Mouse (Mus musculus): ENCODE data around the gene Wfdc1.
A peak's percentile ranks its signal among the peaks of the same experiment; 100 is the strongest.

The Wfdc1 gene

DNA sequence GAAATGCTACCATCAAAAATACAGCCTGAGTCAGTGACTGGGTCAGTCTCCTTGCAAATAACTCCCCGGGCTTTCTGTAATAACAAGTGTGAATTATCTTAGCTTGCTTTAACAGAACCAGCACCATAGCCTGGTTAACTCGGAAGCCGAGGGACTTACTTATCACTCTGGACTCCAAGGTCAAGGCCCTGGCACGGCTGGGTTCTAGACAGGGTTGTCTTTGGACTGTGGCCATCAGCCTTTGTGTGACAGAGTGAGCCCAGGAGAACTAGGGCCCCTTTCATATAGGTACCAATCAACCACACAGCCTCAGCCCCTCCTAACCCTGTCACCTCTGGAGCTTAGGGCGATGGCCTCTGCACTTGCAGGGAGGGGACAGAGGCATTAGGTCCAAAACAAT lies 25.1 kb upstream of the Wfdc1 start:
- no peak for DNase-seq

DNA sequence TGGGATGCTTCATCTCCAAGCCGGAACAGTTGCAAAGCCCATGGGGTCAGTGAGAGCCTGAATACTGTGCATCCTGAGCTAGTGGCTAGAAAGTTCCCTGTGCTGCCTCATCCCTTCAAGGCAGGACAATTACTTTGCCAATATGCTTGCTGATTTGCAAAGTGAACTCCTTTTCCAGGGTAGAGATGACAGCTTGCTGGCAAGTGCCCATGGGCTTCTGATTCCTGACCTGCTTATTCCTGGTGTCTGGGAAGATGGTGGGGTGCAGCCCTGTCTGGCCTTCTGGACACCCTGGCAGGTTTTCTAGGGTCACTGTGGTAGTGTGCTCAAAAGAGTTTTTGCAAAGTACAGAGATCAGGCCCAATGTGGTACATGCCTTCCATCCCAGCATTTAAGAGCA lies 23.2 kb upstream of the Wfdc1 start:
- DNase-seq, result no peak

DNA sequence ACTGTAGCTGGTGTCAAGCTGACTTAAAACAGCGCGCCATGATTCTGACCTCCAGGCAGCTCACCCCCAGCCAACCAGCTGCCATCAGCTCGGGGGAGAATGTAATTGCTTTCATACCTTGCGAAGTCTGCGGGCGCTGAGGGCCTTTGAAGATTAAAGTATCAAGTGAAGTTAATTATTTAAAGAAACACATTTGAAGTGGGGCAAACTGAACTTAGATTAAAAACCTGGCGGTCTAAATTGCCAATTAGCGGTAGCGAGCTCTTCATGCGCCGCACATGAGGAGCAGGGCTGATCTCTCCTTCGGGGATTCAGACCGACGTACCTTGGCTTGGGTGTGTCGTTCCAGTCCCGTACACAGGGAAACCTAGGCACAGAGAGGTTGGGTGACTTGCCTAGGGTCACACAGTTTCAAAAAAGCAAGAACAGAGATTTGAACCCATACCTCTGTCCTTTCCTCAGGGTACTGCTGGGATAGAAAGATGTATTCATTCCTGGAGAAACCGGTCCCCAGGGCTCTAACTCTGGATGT lies 21.7 kb upstream of the Wfdc1 start:
- no peak for DNase-seq

DNA sequence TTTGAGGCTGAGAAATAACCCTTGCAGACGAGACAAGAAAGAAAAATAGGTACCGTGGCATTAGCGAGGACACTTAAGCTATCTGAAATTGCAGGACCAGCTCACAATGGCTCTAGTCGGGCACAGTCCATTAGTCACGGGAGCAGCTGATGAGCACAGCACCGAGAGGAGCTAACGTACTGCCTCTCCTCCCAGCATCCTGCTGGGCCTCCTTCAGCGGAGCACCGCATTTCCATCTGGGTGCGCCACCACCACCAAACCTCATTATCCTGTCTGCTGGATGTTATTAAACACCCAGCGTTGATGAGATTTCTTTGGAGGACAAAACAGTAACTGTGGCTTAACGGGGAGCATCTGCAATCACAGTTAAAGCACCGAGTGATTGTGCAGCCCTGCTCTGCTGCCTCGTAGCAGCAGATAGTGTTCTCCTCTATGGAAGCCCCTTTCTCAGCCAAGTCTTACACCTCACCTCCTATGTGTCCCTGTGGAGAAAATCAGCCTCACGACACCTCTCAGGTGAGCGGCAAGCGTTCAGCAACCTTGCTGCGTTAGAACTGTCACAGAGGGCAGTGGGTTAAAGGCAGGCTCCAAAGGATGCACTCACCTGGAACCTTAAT lies 21.1 kb upstream of the Wfdc1 start:
- DNase-seq, result no peak

DNA sequence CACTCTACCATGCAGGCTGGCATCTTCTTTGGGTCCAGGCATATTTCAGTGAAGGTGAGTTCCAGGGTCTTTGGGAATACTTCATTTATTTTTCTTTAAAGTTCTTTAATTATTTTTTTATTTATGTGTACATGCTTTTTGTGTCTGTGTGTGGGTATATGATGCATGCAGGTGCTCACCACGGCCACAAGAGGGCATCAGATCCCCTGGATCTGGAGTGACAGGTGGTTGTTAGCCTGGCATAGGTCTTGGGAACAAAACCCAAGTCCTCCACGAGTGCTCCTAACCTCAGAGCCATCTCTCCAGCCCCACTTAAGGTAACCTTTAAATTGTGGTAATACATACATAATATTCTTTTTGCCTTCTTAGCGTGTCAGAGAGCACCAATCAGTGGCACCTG lies 20.0 kb upstream of the Wfdc1 start:
- DNase-seq, result no peak

DNA sequence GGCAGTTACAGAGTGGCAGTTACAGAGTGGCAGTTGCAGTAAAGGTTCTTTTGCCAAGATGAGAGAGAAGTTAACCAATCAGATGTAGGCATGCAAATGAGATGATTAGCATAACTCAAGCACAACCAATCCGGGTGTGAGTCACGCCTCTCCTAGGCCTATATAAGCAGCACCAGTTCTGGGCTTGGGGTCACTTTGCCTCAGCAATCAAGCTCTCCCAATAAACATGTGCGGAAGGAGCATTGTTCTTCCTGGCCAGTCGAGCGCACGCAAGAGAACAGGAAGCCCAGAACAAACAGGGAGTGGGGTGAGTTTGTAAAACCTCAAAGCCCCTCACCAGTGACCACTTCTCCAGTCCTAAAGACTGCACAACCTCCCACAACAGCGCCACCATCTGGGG lies 19.3 kb upstream of the Wfdc1 start:
- DNase-seq, result no peak

DNA sequence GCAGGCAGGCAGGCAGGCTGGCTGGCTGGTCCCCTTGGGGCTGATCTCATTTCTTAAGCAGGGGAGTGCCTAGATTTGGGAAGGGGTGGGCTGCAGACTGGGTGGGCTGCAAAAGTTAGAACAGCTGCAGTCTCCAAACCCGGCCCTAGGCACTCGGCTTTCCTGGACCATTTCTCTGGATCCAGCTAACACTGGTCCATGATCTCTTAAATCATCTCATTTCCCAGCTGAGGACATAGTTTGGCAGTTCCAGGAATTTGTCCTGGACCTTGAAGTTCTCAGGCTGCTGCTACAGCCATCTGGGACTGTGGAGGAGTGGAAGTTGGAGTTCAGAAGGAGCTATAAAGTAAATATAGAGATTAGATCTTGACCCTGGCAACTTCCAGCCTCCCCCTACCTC lies 14.8 kb upstream of the Wfdc1 start:
- no peak for DNase-seq

DNA sequence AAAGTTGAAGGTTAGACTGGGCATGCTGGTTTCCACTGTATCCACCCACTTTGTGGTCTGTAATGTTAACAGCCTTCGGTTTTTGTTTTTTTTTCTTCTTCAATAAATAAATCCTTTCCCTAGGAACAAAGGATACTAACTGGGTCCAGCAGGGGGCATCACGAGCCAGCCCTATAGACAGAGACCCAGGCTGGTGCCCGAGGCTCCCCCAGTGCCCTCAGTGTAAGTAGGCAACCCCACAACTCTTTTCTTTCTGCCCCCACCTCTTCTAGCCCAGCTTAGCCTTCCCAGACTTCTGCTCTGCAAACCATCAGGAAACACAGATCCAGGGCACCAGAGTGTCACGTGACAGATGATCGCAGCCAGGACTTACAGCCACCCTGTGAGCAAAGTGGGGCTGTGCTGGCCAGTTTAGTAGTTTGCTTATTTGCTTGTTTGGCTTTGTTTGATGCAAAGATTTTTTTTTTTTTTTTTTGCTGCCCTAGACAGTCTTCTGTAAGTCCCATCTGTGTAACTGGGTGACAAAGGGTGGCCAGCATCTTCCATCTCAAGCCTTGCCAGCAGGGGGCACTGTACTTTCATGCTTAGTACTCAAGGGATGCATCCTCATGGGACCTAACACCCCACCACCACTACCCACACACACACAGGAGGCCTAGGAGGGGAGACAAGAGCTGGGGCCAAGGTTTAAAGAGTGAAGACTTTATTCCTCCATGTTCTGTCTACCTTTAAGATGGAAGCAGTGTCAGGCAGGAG lies 9.3 kb upstream of the Wfdc1 start:
- DNase-seq, result peak; percentile 39 to 67

DNA sequence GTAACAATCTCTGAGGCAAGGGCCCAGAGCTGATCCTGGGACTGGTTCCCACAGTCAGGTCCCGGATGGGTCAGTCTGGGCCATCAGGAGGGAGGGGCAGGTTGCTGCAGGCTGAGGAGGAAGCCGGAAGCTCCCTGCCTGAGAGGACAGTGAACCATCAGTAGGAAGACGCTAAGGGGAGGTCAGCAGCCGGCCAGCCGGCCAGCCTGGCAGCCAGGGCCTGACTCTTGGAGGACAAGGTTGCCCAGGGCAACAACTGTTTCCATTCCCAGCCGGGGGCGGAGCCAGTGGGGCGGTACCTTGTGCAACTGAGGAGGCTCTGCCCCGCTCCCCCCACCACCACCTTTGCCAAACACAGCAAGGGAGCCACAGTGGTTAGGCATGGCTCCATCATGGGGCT lies 5.1 kb upstream of the Wfdc1 start:
- peak; percentile 80 to 86 for DNase-seq

DNA sequence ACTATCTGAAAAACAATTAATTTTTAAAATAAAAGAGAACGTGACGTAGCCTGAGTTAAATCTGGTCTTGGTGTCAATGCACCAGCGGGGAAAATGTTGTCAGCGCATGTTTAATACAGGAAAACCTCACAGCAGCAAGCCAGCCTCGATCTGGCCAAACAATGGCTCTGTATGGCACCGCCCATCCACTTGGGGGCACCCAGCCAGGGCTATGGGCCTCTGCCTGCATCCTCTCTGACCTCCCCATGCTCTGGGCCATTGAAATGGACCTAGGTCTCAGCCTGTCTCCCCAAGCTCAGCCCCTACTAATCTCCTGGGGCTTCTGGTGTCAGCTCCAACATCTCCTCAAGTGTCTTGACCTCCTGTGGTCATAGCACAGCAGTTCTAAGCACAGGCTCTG lies 4.3 kb upstream of the Wfdc1 start:
- DNase-seq, result peak; percentile 60 to 73

DNA sequence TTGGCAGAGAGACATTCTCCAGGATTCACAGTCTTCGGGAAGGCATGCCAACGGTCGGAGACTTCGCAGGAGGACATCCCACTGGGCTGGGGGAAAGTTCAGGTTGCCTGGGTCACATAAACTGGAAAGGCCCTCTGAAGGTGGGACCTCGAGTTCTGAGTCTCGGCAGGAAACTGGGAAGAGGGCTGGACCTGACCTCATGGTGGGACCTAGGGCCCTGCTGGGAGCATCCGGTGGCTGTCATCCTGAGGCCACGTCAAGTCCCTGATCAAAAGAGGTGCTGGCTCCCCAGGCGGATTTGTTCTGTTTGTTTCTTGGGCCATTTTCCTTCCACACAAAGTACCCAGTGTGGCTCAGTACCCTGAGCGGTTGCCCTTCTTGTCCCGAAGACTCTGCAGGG lies 2.7 kb upstream of the Wfdc1 start:
- no peak for DNase-seq

DNA sequence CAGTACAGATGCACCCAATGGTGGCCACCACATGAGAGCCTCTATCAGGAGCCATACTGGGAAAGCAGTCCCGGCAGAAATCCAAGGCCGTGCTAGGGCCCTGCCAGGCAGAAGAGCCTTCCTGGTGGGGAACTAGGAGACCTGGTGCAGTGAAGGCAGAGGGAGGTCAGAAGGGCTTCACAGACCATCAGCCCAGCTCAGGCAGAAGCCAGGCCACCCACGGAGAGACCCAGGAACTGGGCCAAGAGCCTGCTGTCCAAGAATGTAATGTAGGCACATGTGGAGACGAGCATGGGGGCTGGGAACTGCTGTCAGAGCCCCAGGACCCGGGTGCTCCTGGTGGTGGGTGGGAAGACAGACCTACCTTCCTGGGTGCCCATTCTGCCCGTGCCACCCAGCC lies 895 bp upstream of the Wfdc1 start:
- DNase-seq, result peak; percentile 32 to 71

DNA sequence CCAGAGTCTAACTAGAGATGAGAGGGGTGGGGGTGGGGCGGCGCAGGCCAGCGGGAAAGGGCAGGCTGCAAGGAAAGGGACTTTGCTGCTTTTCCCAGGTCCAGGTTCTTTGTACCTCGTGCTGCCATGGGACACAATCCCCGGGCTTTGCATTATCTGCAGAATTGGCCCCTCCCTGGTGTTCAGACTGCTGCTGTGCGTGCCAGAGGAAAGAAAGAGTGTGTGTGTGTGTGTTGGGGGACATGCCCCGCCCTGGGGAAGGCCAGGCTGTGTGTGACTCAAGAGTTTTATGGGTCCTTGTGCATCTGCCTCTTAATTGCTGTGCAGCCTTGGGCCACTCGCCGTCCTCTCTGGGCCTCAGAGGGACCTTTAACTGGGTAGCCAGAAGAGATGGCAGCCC lies 2.3 kb downstream of the Wfdc1 start:
- DNase-seq, result no peak

DNA sequence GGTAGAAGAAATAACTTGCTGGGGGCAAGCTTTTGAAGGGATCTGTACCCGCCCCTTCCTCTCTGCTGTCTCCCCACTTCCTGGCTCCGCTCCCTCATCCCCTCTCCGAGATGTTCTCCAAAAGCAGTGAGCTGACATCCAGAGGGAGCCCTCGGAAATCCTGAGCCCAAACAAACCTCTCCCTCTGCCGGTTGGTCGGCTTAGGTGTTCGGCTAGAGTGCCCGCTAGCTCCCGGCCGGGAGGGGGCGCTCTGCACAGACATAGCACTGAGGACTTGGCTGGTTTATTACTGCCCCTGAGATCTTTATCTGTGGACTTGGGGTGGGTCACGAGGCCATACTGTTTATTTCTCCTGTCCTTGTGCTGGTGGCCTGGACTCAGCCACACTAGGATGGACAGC lies 3.1 kb downstream of the Wfdc1 start:
- DNase-seq, result peak; percentile 64 to 66

DNA sequence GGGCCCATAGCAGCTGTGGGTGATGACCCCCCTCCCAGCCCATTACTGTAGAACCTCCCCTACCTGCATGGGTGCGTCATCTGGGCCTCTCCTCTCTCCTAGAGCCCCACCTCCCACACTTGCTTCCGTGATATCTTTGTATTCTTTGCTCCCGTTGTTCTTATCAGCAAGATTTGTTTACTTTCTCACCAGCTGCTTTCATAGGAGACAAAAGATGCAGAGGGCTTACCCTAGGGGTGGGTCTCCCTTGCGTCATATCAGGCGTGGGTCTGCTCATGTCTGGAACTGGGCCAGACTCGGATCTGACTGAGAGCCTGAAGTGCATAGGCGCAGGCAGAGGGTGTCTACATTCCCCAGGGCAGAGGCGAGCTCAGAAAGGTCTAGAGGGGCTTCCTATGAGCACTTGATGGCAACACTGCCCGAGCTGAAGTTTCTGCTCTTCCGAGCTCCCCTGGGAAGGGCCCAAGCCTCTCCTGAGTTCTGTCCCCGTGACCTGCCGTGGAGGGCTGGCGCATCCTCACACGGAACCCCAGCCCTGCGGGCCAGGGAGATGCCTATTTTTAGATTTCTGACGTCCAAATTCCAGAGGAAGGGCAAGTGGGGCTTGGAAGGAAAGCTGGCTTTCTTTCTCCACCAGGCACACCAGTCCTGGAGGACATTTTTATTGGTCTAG lies 4.4 kb downstream of the Wfdc1 start:
- peak; percentile 84 to 88 for DNase-seq

DNA sequence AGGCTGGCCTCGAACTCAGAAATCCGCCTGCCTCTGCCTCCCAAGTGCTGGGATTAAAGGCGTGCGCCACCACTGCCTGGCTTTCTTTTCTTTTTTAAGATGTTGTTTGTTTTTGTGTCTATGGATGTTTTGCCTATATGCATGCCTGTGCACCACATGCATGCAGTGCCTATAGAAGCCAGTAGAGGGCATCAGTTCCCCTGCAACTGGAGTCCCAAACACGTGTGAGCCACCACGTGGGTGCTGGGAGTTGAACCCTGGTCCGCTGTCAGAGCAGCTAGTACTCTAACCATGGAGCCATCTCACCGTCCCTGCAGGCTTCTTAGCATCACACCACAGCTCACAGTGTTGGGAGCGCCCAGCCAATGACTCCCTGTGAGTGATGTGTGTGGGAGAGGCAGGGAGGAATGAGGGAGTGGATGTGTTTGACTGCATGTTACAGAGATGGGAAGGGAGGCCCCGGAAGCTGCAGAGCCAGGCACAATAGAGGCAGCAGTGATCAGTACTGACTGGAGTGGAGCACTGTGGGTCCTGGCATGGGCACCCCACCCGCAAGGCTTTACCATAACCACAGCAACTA lies 7.9 kb downstream of the Wfdc1 start:
- DNase-seq, result no peak

DNA sequence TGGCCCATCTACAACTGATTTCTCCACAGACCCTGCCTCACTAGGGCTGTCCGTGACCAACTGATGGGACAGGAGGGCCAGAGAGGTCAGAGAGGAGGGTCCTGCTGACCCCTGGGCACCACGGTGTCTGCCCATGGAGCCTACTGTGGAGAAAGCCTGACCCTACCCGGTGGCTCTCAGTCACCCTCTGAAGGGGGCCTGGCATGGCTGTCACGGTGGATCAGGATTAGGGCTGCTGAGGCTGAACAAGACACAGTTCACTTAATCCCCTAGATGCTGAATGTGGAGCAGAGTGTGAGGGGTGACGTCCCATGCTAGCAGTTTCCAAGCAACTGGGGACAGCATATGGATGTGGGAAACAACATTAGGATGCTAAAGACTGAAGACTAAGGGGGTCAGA lies 9.3 kb downstream of the Wfdc1 start:
- DNase-seq, result no peak

DNA sequence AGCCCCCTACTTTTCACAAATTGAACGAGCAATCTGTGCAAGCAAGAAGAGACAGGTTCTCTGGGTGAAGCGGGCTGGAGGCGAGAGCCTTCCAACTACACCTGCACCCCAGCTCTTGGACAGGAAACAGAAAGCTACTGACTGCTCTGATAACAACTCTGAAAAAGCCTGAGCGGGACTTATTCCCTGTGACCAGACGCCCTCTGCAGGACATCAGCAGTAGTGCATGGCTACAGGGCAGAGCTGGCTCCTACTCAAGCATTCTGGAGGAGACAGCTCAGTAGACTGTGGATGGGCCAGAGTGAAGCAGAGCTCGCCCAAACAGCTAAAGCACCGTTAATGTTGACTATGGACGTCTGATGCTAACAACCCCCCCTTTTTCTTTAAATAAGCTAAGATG lies 10.2 kb downstream of the Wfdc1 start:
- peak; percentile 87 to 91 for DNase-seq

DNA sequence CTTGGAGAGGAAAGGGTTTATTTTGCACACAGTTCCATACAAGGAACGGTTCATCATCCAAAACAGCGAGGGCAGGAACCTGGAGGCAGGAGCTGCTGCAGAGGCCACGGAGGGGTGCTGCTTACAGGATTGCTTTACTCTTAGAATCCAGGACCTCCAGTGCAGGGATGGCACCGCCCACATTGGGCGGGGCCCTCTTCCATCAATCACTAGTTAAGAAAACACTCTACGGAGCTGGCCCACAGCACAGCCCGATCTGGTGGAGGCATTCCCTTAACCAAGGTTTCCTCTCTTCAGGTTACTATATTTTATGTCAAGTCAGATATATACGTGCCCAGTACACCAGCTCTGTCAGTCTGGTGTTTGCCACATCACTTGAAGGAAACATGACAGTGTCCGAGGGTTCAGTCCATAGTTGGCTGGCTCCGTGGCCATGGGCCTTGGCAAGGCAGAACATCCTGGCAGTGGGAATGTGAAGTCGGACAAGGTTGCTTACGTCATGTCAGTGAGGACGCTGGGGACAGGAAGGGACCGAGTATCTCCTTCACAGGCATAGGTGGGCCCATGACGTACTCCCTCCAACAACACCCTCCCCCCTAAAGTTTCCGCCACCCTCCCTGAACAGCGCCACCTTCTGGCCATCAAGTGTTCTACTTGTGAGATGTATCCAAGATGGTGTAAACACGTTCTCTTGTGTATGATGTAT lies 12.1 kb downstream of the Wfdc1 start:
- peak; percentile 57 to 66 for DNase-seq

DNA sequence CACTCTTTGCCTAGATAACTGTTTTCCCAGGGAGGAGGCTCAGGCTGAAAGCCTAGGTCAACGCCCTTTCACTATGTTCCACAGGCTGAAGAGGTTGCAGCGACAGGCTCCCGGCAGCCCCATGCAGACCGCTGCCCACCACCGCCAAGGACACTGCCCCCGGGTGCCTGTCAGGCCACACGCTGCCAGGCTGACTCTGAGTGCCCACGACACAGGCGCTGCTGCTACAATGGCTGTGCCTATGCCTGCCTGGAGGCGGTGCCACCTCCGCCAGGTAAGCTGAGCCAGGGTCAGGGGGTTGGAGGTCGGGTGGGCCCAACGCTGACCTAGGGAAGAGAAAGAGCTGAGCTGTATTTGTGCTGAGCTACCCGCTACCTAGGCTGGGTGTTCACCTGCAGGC lies 13.0 kb downstream of the Wfdc1 start:
- peak in 1 of 2 experiments; percentile 36 for DNase-seq

DNA sequence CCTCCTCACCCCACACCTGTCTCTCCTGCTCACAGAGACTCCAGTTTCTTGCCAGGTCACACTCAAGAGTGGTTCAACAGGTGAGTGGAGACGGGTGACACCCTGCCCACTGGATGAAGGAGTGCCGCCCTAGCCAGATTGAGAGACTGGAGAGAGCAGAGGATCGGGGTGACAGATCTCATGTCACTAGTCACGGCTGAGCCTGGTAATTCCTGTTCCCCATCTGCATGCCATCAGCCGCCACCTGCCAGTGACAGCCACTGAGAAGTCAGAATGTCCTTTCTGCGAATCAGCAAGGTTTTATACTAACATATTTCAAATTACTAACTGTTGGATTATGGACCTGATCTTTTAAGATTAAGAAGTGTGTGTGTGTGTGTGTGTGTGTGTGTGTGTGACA lies 24.4 kb downstream of the Wfdc1 start:
- DNase-seq, result peak in 1 of 2 experiments; percentile 68

DNA sequence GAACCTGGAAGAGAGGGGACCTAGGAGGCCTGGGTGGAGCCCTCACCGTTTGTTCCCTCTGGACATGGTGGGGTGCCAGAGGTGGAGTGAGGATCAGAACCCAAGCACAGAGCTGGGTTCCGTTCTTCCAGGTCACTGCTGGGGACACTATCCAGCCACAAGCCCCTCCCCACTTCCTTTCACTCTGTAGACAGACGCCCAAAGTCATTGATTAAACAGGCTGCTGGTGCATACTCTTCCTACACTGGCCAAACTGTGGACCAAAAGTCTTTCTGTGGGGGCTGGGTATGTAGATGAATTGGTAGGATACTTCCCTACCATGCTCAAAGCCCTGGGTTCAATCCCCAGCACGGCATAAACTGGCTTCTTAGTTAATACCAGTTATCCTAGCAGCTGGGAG lies 25.8 kb downstream of the Wfdc1 start:
- no peak for DNase-seq

DNA sequence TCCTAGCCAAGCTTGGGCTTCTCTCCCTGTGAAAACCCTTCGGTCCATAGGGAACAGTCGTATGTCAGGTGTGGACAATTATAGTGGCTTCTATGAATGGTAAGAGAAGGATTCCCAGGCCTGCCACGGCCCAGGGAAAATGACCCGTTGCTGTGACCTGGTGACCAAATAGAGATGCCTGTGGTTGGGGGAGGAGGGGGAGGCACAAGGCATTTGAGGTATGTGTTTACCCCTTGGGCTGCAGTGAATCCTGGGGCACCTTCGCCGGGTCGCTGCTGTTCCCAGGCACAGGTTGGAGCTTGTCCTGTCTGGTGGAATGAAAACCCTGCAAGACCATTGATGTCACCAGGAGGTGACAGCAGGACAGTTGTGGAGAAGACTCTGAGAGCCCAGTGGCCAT lies 28.5 kb downstream of the Wfdc1 start:
- DNase-seq, result no peak

Data from lung, postnatal 4 days (tissue).